Mouse (Mus musculus): ENCODE results near the gene Mindy4. TPM values are rescaled to one million over a fixed set of nuclear protein-coding genes. Genes with fewer than 3 reads are reported as not detected.

The Mindy4 gene
- polyA plus RNA-seq (2016; fragmentation: Nextera tagmentation; extraction: Ambion mirVana), result 8.8 and 11.7 TPM in 2 replicates

DNA sequence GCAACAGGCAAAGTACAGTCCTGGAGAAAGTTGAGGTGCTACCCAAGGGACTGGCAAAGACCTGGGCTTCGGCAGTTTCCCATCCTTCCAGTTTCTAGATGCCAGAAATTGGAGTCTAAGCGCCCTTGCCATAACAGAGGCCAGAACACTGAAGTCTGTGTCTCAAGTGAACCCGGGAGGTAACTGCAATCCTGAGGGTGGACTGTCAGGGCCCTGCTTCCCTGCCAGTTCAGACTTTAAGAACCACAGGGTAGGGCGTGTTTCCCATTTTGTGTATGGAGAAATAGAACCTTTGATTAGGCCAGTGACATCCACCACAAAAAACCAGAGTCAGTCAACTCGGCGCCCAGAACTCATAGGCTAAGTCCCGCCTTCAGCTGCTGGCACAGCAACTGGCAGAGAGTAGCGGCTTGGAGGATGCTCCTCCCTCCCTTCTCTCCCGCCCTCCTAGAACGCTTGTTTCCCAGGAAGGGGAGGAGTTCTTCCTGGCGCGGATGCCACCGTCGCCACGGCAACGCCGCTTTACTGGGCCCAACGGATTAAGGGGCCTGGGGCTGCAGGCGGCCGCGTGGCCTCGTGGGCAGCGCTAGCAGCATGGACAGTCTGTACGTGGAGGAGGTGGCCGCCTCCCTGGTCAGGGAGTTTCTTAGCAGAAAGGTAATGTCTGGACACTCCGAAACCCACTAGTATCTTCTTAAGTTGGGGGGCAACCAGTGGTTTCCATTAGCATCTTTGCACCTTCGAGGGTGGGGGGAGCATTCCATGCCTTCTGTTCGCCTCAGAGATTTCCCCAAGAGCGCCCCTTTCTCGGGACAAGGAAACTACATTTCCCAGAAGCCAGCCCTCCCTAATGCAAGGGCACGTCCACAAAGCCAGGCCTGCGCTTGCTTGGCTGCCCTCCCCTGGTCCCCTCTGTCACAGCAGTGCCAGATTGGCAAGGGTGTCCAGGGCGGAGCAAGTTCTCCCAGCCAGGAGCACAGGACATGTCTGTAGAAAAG, at the start of gene Mindy4:
TSS of gene Mindy4 (plus strand) at position 471 of the 998 bp plus-strand sequence.
- H3K36me3 ChIP-seq, result no peaks in the 10 kb centered on the region
- H3K4me1 ChIP-seq, result peaks cover 12% of the 10 kb centered on the region
- 4% methylated on average over 32 of the region's 33 CpGs for WGBS
- peak within 1 kb of the TSS; percentile 22; the same call in 1 of the 2 replicates for H3K27ac ChIP-seq
- H3K27me3 ChIP-seq (replicated peaks), result no peaks in the 10 kb centered on the region
- H3K9ac ChIP-seq, result peak within 1 kb of the TSS; percentile 38; the same call in 1 of the 2 replicates
- ATAC-seq (ENCODE audit: low FRiP score, low read depth), result peak; percentile 98
- H3K9me3 ChIP-seq, result no peaks in the 10 kb centered on the region
- peak within 1 kb of the TSS; percentile 64 for H3K4me2 ChIP-seq (replicated peaks)
- peak within 1 kb of the TSS; percentile 42 for H3K4me3 ChIP-seq

DNA sequence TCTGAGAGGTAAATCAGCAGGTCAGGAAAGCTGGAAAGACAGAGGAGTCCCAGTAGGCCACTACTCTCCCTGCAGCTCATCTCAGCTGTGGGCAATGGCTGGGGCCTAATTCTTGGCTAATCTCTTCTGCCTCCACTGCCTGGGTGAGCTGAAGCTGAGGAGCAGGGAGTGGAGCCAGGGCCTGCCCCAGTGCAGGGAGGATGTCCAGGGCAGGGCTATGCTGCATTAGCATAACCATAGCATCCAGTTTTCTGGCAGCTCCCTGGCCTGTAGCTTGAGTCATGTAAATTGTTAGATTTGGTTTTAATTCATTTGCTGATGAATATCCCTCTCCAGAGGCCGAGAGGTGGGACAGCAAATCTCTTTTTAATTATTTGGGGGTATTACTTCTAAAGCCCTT, 43.9 kb upstream of the Mindy4 start:
- no peak for ATAC-seq (ENCODE audit: low FRiP score, low read depth)
- H3K27me3 ChIP-seq (replicated peaks), result peaks cover 59% of the 10 kb centered on the region

DNA sequence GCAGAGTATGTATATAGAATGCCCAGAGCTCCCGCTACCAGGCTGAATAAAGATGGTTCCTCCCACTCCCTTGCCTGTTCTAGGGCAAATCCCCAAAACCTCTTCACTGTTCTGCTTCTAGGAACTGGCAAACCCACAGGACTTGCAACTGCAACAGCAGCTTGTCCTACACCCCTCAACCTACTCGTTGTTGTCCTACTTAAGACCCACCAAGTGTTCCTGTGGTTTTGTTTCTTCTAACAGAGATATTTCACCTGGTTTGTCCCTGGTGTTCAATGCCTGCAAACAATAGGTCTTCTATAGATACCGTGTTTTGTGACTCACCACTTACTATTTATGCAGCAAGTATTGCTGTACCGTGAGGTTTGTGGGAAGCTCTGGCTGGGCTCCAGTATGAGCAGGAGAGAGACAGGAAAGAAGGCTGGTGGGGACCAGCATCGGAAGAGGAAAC, 41.8 kb upstream of the Mindy4 start:
- WGBS, result 89% methylated on average over 5 of the region's 5 CpGs
- H3K4me1 ChIP-seq, result no peaks in the 10 kb centered on the region
- no peak for ATAC-seq (ENCODE audit: low FRiP score, low read depth)
- H3K36me3 ChIP-seq, result no peaks in the 10 kb centered on the region
- peaks cover 79% of the 10 kb centered on the region for H3K27me3 ChIP-seq (replicated peaks)
- no peak overlapping the region for H3K27ac ChIP-seq
- H3K9me3 ChIP-seq, result no peaks in the 10 kb centered on the region
- H3K9ac ChIP-seq, result no peak overlapping the region
- no peak overlapping the region for H3K4me2 ChIP-seq (replicated peaks)
- H3K4me3 ChIP-seq, result no peak overlapping the region

More for the DNA sequence above, 43.9 kb upstream of the Mindy4 start:
- Histone ChIP-seq H3K4me3 (no peak overlapping the region), H3K9me3 (no peaks in the 10 kb centered on the region), H3K27ac (no peak overlapping the region), H3K9ac (no peak overlapping the region), H3K4me2 (replicated peaks) (no peak overlapping the region), H3K36me3 (no peaks in the 10 kb centered on the region), H3K4me1 (no peaks in the 10 kb centered on the region)
- 65% methylated on average over 1 of the region's 1 CpGs for WGBS

DNA sequence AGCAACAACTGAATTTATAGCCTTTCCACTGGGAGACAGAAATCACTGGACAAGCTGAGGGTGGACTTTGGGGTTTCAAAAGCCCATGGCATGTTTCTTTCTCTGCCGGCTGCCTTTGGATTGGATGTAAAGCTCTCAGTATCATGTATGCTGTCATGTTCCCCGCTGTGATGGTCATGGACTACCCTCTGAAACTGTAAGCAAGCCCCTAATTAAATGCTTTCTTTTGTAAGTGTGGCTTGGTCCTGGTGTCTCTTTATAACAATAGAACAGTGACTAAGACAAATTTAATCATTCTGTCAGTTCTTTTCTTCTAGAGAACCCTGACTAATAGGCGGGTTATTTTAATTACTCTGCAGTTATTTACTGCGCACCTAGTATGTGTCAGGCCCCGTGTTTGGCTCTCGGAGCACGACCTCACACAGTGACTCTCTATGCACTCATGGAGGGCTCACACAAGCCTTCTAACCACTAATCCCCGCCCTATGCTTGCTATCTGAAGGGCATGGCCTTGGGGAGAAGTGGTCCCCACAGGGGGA, 40.1 kb upstream of the Mindy4 start:
- WGBS, result 35% methylated on average over 8 of the region's 8 CpGs
- H3K36me3 ChIP-seq, result no peaks in the 10 kb centered on the region
- H3K4me3 ChIP-seq, result no peak overlapping the region
- H3K4me1 ChIP-seq, result no peaks in the 10 kb centered on the region
- no peak overlapping the region for H3K27ac ChIP-seq
- no peak overlapping the region for H3K4me2 ChIP-seq (replicated peaks)
- no peaks in the 10 kb centered on the region for H3K9me3 ChIP-seq
- no peak overlapping the region for H3K9ac ChIP-seq
- H3K27me3 ChIP-seq (replicated peaks), result peaks cover 86% of the 10 kb centered on the region
- peak; percentile 78 for ATAC-seq (ENCODE audit: low FRiP score, low read depth)

DNA sequence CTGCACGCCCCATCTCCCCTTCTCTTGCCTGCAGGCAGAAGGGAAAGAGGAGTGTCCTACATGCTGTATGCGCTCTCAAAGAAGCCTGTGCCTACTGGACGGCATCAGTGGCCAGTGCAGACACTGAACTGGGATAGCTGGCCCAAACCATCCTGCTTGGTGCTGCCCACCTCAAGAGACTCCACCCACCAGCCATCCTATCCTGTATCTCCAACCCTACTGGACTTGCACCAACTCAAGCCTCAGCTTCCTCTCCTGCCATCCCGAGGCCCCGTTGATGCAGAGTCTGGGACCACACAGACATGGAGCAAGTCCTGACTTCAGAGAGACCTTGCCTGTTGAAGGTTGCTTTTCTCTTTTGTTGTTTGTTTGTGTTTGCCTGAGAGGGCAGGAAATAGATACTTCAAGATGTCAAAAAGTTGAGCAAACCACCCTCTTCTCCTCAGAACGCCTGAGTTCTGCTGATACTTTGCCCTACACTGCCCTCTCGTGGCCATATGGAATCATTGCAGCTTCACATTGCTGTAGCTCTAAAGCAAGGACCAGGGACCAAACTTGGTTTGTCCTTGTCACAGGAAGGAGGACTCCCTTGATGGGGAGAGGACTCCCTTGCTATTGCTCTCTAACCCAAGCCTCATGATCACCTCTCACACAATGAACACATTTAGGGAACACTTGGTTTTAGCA, 36.3 kb upstream of the Mindy4 start:
- Histone ChIP-seq H3K4me3 (no peak overlapping the region), H3K4me1 (no peaks in the 10 kb centered on the region), H3K36me3 (no peaks in the 10 kb centered on the region), H3K27ac (no peak overlapping the region), H3K27me3 (replicated peaks) (peaks cover 80% of the 10 kb centered on the region), H3K9me3 (no peaks in the 10 kb centered on the region), H3K9ac (no peak overlapping the region), H3K4me2 (replicated peaks) (no peak overlapping the region)
- ATAC-seq (ENCODE audit: low FRiP score, low read depth), result peak; percentile 35; the same call in 1 of the 2 replicates
- WGBS, result 53% methylated on average over 7 of the region's 7 CpGs

DNA sequence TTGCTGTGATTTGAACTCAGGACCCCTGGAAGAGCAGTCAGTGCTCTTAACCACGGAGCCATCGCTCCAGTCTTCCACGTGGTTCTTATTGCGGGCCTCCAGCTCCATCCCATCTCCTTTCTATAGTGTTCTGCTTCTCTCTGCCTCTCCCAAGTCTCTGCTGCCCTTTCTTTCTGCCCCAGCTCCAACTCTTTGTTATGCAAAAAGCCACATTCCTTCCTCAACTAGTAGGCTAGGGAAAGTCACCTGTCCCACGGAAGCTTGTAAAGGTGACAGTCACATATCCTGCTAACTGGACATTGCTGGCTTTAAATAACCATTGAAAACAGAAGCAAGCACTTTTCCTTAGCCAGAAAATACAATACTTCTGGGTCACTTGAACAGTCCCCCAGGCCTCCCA, 33.4 kb upstream of the Mindy4 start:
- H3K4me3 ChIP-seq, result no peak overlapping the region
- no peak overlapping the region for H3K9ac ChIP-seq
- no peak overlapping the region for H3K4me2 ChIP-seq (replicated peaks)
- no peak for ATAC-seq (ENCODE audit: low FRiP score, low read depth)
- WGBS, result 59% methylated on average over 5 of the region's 5 CpGs
- H3K9me3 ChIP-seq, result no peaks in the 10 kb centered on the region
- no peaks in the 10 kb centered on the region for H3K36me3 ChIP-seq
- H3K27me3 ChIP-seq (replicated peaks), result peaks cover 78% of the 10 kb centered on the region
- 0 out of 2 replicates have a peak, but pooled peaks cover 3% of the 10 kb centered on the region for H3K4me1 ChIP-seq
- H3K27ac ChIP-seq, result no peak overlapping the region

DNA sequence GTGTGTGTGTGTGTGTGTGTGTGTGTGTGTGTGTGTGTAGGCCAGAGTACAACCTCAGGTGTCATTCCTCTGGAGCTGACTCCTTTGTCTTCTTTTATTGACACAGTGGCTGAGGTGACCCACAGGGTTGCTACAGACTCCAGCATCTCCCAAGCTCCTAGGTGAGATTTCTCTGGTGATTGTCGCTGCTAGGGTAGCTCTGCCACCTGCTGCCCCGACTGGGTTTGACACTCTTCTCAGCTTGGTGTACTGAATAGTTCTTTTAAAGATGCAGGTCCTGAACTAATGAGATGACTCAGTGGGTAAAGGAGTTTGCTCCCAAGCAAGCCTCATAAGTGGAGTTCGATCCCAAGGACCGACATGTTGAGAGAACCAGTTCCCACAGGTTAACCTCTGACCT, 31.5 kb upstream of the Mindy4 start:
- Histone ChIP-seq H3K9me3 (no peaks in the 10 kb centered on the region), H3K27ac (no peak overlapping the region), H3K4me1 (0 out of 2 replicates have a peak, but pooled peaks cover 3% of the 10 kb centered on the region), H3K9ac (no peak overlapping the region), H3K4me2 (replicated peaks) (no peak overlapping the region), H3K27me3 (replicated peaks) (peaks cover 70% of the 10 kb centered on the region), H3K4me3 (no peak overlapping the region), H3K36me3 (no peaks in the 10 kb centered on the region)
- ATAC-seq (ENCODE audit: low FRiP score, low read depth), result no peak
- WGBS, result 50% methylated on average over 4 of the region's 4 CpGs

DNA sequence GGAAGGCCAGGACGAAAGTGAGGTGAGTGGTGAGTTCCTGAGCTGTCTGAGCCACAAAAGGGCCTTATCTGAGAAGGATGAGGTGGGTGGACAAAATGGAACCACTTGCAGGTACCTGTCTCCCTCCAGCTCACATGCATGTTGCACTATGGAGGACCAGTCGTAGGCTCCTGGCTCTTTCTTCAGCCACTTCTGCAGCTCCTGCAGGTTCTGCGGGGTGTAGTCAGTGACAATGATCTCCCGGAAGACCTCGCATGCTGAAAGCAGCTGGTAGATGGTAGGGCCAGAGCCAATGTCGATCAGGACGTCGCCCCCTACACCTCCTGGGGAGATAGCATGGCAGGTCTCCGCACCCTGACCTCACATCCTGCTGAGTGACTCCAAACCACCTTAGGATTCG, 30.0 kb upstream of the Mindy4 start:
- Histone ChIP-seq H3K27ac (no peak overlapping the region), H3K4me2 (replicated peaks) (no peak overlapping the region), H3K27me3 (replicated peaks) (peaks cover 56% of the 10 kb centered on the region), H3K4me3 (no peak overlapping the region), H3K36me3 (no peaks in the 10 kb centered on the region), H3K9ac (no peak overlapping the region), H3K9me3 (no peaks in the 10 kb centered on the region), H3K4me1 (0 out of 2 replicates have a peak, but pooled peaks cover 3% of the 10 kb centered on the region)
- no peak for ATAC-seq (ENCODE audit: low FRiP score, low read depth)
- WGBS, result 61% methylated on average over 10 of the region's 10 CpGs

DNA sequence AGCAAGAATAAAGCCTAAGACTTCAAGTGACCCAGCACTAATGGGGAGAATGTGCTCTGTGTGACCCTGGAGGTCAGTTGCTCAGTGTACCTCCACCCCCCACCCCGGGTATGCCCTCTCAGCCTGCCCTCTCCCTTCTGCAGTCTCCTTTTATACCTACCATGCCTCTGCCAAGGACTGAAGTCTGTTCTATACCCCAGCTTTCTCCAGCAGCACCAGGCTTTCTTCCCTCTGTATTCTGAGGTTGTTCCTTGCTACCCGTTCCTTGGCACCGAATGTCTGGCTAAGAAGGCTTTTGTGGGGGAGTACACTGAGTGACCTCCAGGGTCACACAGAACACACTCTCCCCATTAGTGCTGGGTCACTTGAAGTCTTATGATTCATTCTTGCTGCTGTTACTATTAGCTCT, 29.2 kb upstream of the Mindy4 start:
- no peak overlapping the region for H3K9ac ChIP-seq
- 7% methylated on average over 3 of the region's 3 CpGs for WGBS
- no peak overlapping the region for H3K4me3 ChIP-seq
- no peak overlapping the region for H3K27ac ChIP-seq
- H3K4me2 ChIP-seq (replicated peaks), result no peak overlapping the region
- no peaks in the 10 kb centered on the region for H3K9me3 ChIP-seq
- H3K27me3 ChIP-seq (replicated peaks), result peaks cover 48% of the 10 kb centered on the region
- H3K4me1 ChIP-seq, result 0 out of 2 replicates have a peak, but pooled peaks cover 3% of the 10 kb centered on the region
- no peak for ATAC-seq (ENCODE audit: low FRiP score, low read depth)
- no peaks in the 10 kb centered on the region for H3K36me3 ChIP-seq

DNA sequence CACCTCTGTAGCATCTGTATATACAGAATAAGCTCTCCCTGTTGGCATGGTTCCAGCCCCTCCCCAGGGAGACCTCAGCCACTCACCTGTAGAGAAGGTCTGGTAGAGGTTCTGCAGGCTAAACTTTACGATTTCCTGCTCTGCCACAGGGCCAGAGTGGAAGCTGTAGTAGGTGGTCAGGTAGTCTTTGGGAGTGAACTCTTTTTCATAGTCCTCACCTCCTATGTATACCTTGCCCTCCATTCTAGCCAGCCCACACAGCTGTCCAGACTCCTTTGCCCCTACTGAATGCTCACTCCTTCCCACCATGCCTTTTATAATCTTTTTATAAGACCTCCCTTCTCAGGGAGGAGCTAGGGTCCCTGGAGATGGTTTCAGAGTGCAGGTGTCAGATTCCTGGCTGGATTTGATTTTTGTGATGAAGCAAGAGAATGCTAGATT, 28.4 kb upstream of the Mindy4 start, which contains the start of gene Inmt:
TSS of gene Inmt (minus strand) at position 303 of the 441 bp plus-strand sequence.
- 78% methylated on average over 1 of the region's 1 CpGs for WGBS
- Histone ChIP-seq H3K9ac (no peak within 1 kb of the TSS), H3K36me3 (no peaks in the 10 kb centered on the region), H3K4me3 (no peak within 1 kb of the TSS), H3K27ac (no peak within 1 kb of the TSS), H3K9me3 (no peaks in the 10 kb centered on the region), H3K4me2 (replicated peaks) (no peak within 1 kb of the TSS), H3K27me3 (replicated peaks) (peaks cover 44% of the 10 kb centered on the region), H3K4me1 (0 out of 2 replicates have a peak, but pooled peaks cover 3% of the 10 kb centered on the region)
- ATAC-seq (ENCODE audit: low FRiP score, low read depth), result no peak

DNA sequence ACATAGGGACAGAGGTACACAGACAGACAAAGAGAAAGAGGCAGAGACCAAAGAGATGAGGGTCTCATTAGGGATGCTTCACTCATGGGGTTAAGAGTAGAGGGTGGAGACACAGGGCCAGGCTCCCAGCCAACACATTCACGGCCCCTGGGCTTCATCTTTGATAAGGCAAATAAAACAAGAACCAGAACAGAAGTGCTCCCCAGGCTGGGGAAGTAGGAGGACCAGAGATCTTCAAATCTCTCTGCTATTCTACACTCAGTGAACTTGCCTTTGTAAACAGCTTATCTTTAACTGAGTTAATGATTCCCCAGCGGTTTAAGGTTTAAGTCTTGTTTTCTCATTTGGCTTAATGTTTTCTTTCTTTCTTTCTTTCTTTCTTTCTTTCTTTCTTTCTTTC, 27.7 kb upstream of the Mindy4 start:
- 61% methylated on average over 2 of the region's 2 CpGs for WGBS
- Histone ChIP-seq H3K4me1 (0 out of 2 replicates have a peak, but pooled peaks cover 3% of the 10 kb centered on the region), H3K27me3 (replicated peaks) (peaks cover 39% of the 10 kb centered on the region), H3K27ac (no peak overlapping the region), H3K4me3 (no peak overlapping the region), H3K9me3 (no peaks in the 10 kb centered on the region), H3K9ac (no peak overlapping the region), H3K36me3 (no peaks in the 10 kb centered on the region), H3K4me2 (replicated peaks) (no peak overlapping the region)
- no peak for ATAC-seq (ENCODE audit: low FRiP score, low read depth)

DNA sequence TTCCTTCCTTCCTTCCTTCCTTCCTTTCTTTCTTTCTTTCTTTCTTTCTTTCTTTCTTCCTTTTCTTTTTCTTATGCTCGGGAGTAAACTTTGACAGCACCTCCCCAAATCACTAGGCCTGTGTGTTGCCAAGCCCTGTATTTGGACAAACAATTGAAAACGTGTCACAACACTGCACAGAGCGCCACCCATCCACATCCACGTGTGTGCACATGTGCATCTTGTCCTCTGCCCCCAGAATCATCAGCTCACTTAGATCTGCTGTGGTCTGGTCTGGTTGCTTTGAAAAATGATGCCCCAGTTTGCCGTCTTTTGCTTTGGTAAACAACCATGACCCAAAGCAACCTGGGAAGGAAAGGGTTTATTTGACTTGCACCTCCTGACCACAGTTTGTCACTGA, 27.3 kb upstream of the Mindy4 start:
- Histone ChIP-seq H3K4me3 (no peak overlapping the region), H3K9me3 (no peaks in the 10 kb centered on the region), H3K36me3 (no peaks in the 10 kb centered on the region), H3K9ac (no peak overlapping the region), H3K4me1 (0 out of 2 replicates have a peak, but pooled peaks cover 3% of the 10 kb centered on the region), H3K27ac (no peak overlapping the region), H3K27me3 (replicated peaks) (peaks cover 36% of the 10 kb centered on the region), H3K4me2 (replicated peaks) (no peak overlapping the region)
- WGBS, result 64% methylated on average over 5 of the region's 5 CpGs
- ATAC-seq (ENCODE audit: low FRiP score, low read depth), result no peak
